Mouse (Mus musculus): ENCODE measurements around the gene Pdgfb. TPM values are rescaled to one million over a fixed set of nuclear protein-coding genes. Genes with fewer than 3 reads are reported as not detected.

The Pdgfb gene
- polyA plus RNA-seq, 1 experiment from 2014 or later: 4.7 TPM

DNA sequence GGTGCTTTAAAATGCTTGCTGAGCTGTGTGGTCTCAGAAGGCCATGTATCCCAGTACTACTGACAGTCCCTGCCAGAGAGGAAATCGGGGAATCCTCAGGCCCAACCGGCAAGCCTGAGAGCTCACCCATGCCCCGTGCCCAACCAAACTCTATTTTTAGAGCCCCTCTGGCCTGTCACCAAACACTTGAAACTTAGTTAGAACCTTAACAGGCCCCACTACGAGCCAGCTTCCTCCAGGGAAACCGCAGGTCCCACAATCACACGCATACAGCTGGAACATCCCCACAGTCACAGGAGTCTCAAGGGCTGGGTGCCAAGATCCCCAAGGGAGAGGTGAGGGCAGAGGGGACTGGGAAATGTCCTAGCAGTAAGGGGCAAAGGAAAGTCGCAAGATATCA is 8.6 kb downstream of the Pdgfb start:
- Histone ChIP-seq H3K9ac (replicated peaks; ENCODE audit: low read length) (no peak overlapping the region), H3K27ac (replicated peaks; ENCODE audit: low read depth, low read length) (no peak overlapping the region), H3K9me3 (ENCODE audit: control insufficient read depth, low read length) (no peaks in the 10 kb centered on the region), H3K4me1 (ENCODE audit: control insufficient read depth, insufficient read depth, low read length) (peaks cover 10% of the 10 kb centered on the region), H3K4me3 (replicated peaks; ENCODE audit: low read depth, low read length) (no peak overlapping the region), H3K4me2 (ENCODE audit: low read length) (no peak overlapping the region), H3K27me3 (ENCODE audit: control insufficient read depth, insufficient read depth, low read length) (0 out of 2 replicates have a peak, but pooled peaks cover 3% of the 10 kb centered on the region), H3K36me3 (ENCODE audit: control insufficient read depth, insufficient read depth, low read length) (no peaks in the 10 kb centered on the region)
- DNase-seq (no peak), ATAC-seq (ENCODE audit: low FRiP score, low TSS enrichment) (no peak)
- 88% methylated on average over 7 of the region's 7 CpGs for WGBS

GRCm38 (mm10) chr15:80005436-80005835 is 9.3 kb downstream of the Pdgfb start:
- no peak overlapping the region; the same call in 1 of the 2 replicates for H3K9ac ChIP-seq (replicated peaks; ENCODE audit: low read length)
- no peak overlapping the region for H3K4me3 ChIP-seq (replicated peaks; ENCODE audit: low read depth, low read length)
- no peak for DNase-seq
- H3K9me3 ChIP-seq (ENCODE audit: control insufficient read depth, low read length): no peaks in the 10 kb centered on the region
- no peaks in the 10 kb centered on the region for H3K27me3 ChIP-seq (ENCODE audit: control insufficient read depth, insufficient read depth, low read length)
- no peak overlapping the region for H3K4me2 ChIP-seq (ENCODE audit: low read length)
- ATAC-seq (ENCODE audit: low FRiP score, low TSS enrichment): no peak
- 83% methylated on average over 10 of the region's 10 CpGs for WGBS
- no peaks in the 10 kb centered on the region for H3K36me3 ChIP-seq (ENCODE audit: control insufficient read depth, insufficient read depth, low read length)
- no peak overlapping the region for H3K27ac ChIP-seq (replicated peaks; ENCODE audit: low read depth, low read length)
- H3K4me1 ChIP-seq (ENCODE audit: control insufficient read depth, insufficient read depth, low read length): peaks cover 10% of the 10 kb centered on the region

DNA sequence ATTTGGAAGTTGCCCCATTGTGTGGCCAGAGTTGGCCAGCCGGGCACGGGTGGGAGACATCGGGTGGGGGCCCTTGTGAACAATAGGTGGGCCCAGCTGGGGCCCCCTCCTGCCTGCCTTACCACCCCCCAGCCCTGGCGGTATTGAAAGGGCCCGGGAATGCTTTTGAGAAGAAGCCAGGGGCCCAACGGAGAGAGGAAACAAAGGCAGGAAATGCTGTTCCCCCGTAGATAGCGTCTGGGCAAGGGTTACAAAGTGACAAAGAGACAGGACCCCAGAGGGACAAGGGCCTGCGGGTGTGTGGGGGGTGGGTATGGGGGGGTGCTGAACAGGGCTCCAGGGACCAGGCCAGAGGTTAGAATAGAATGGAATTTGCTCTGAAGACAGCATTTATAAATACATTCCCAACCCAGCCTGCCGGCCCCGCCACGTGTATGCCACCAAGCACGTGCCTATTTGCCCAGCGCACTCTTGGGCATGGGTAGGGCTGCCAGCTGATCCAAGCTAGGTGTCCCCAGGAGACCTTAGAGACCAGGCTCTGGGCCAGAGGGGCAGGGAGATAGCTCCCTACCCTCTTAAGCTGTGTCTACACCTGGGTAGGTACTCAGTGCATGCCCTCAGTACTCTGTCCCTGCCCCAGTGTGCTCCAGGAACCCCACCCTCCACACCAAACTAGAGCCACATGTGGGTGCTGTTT is 10.0 kb downstream of the Pdgfb start:
- Histone ChIP-seq H3K27me3 (ENCODE audit: control insufficient read depth, insufficient read depth, low read length) (no peaks in the 10 kb centered on the region), H3K4me2 (ENCODE audit: low read length) (no peak overlapping the region), H3K9me3 (ENCODE audit: control insufficient read depth, low read length) (no peaks in the 10 kb centered on the region), H3K9ac (replicated peaks; ENCODE audit: low read length) (no peak overlapping the region; the same call in 1 of the 2 replicates), H3K27ac (replicated peaks; ENCODE audit: low read depth, low read length) (no peak overlapping the region; the same call in 1 of the 2 replicates), H3K4me1 (ENCODE audit: control insufficient read depth, insufficient read depth, low read length) (peaks cover 10% of the 10 kb centered on the region), H3K4me3 (replicated peaks; ENCODE audit: low read depth, low read length) (no peak overlapping the region), H3K36me3 (ENCODE audit: control insufficient read depth, insufficient read depth, low read length) (no peaks in the 10 kb centered on the region)
- whole genome bisulfite sequencing: 15% methylated on average over 14 of the region's 14 CpGs
- DNase-seq (peak; percentile 22), ATAC-seq (ENCODE audit: low FRiP score, low TSS enrichment) (no peak)

GRCm38 (mm10) chr15:80003581-80003980 is 11.2 kb downstream of the Pdgfb start:
- Histone ChIP-seq H3K4me1 (ENCODE audit: control insufficient read depth, insufficient read depth, low read length) (peaks cover 10% of the 10 kb centered on the region), H3K9me3 (ENCODE audit: control insufficient read depth, low read length) (no peaks in the 10 kb centered on the region), H3K4me3 (replicated peaks; ENCODE audit: low read depth, low read length) (no peak overlapping the region), H3K27me3 (ENCODE audit: control insufficient read depth, insufficient read depth, low read length) (no peaks in the 10 kb centered on the region), H3K27ac (replicated peaks; ENCODE audit: low read depth, low read length) (no peak overlapping the region), H3K4me2 (ENCODE audit: low read length) (no peak overlapping the region), H3K36me3 (ENCODE audit: control insufficient read depth, insufficient read depth, low read length) (no peaks in the 10 kb centered on the region), H3K9ac (replicated peaks; ENCODE audit: low read length) (no peak overlapping the region)
- DNase-seq: no peak
- 66% methylated on average over 2 of the region's 2 CpGs for WGBS
- ATAC-seq (ENCODE audit: low FRiP score, low TSS enrichment): no peak

GRCm38 (mm10) chr15:80001601-80002000 is 13.2 kb downstream of the Pdgfb start:
- no peak for DNase-seq
- no peak overlapping the region for H3K9ac ChIP-seq (replicated peaks; ENCODE audit: low read length)
- 94% methylated on average over 23 of the region's 23 CpGs for WGBS
- no peaks in the 10 kb centered on the region for H3K36me3 ChIP-seq (ENCODE audit: control insufficient read depth, insufficient read depth, low read length)
- no peak overlapping the region for H3K4me3 ChIP-seq (replicated peaks; ENCODE audit: low read depth, low read length)
- H3K27me3 ChIP-seq (ENCODE audit: control insufficient read depth, insufficient read depth, low read length): no peaks in the 10 kb centered on the region
- H3K9me3 ChIP-seq (ENCODE audit: control insufficient read depth, low read length): no peaks in the 10 kb centered on the region
- H3K4me1 ChIP-seq (ENCODE audit: control insufficient read depth, insufficient read depth, low read length): peaks cover 10% of the 10 kb centered on the region
- no peak overlapping the region for H3K4me2 ChIP-seq (ENCODE audit: low read length)
- no peak overlapping the region for H3K27ac ChIP-seq (replicated peaks; ENCODE audit: low read depth, low read length)
- ATAC-seq (ENCODE audit: low FRiP score, low TSS enrichment): no peak

GRCm38 (mm10) chr15:80000694-80001093 is 14.1 kb downstream of the Pdgfb start:
- H3K4me1 ChIP-seq (ENCODE audit: control insufficient read depth, insufficient read depth, low read length): peaks cover 10% of the 10 kb centered on the region
- no peak overlapping the region for H3K4me2 ChIP-seq (ENCODE audit: low read length)
- H3K27ac ChIP-seq (replicated peaks; ENCODE audit: low read depth, low read length): no peak overlapping the region

GRCm38 (mm10) chr15:79997988-79998387 is 16.8 kb downstream of the Pdgfb start:
- H3K27ac ChIP-seq (replicated peaks; ENCODE audit: low read depth, low read length): no peak overlapping the region
- no peak overlapping the region for H3K4me2 ChIP-seq (ENCODE audit: low read length)
- H3K9ac ChIP-seq (replicated peaks; ENCODE audit: low read length): no peak overlapping the region
- H3K9me3 ChIP-seq (ENCODE audit: control insufficient read depth, low read length): no peaks in the 10 kb centered on the region
- H3K4me1 ChIP-seq (ENCODE audit: control insufficient read depth, insufficient read depth, low read length): no peaks in the 10 kb centered on the region
- 58% methylated on average over 3 of the region's 3 CpGs for WGBS
- DNase-seq: no peak
- no peak for ATAC-seq (ENCODE audit: low FRiP score, low TSS enrichment)
- H3K27me3 ChIP-seq (ENCODE audit: control insufficient read depth, insufficient read depth, low read length): no peaks in the 10 kb centered on the region
- H3K36me3 ChIP-seq (ENCODE audit: control insufficient read depth, insufficient read depth, low read length): no peaks in the 10 kb centered on the region
- no peak overlapping the region for H3K4me3 ChIP-seq (replicated peaks; ENCODE audit: low read depth, low read length)

More at GRCm38 (mm10) chr15:80000694-80001093, 14.1 kb downstream of the Pdgfb start:
- 57% methylated on average over 8 of the region's 8 CpGs for WGBS
- H3K9me3 ChIP-seq (ENCODE audit: control insufficient read depth, low read length): no peaks in the 10 kb centered on the region
- H3K36me3 ChIP-seq (ENCODE audit: control insufficient read depth, insufficient read depth, low read length): no peaks in the 10 kb centered on the region
- DNase-seq: no peak
- H3K4me3 ChIP-seq (replicated peaks; ENCODE audit: low read depth, low read length): no peak overlapping the region
- no peaks in the 10 kb centered on the region for H3K27me3 ChIP-seq (ENCODE audit: control insufficient read depth, insufficient read depth, low read length)
- H3K9ac ChIP-seq (replicated peaks; ENCODE audit: low read length): no peak overlapping the region
- no peak for ATAC-seq (ENCODE audit: low FRiP score, low TSS enrichment)

DNA sequence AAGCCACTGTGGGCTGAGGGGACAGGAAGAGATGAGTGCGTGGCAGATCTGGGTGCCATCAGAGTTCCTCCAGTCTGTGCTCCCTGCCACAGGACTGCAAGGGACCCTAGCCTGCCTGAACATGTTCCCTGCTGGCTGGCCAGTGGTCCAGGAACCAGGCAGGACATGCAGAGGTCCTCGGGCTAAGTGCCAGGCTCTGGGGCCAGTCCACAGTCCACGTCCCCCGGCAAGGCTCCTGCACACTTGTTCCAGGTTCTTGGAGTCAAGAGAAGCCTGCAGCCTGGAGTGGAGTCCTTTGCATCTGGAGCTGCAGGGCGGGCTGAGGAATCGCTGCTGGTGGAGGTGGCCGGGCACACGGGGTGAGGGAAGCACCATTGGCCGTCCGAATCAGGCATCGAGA is 18.0 kb downstream of the Pdgfb start:
- no peak overlapping the region for H3K4me3 ChIP-seq (replicated peaks; ENCODE audit: low read depth, low read length)
- no peaks in the 10 kb centered on the region for H3K4me1 ChIP-seq (ENCODE audit: control insufficient read depth, insufficient read depth, low read length)
- ATAC-seq (ENCODE audit: low FRiP score, low TSS enrichment): no peak
- no peak for DNase-seq
- H3K9me3 ChIP-seq (ENCODE audit: control insufficient read depth, low read length): no peaks in the 10 kb centered on the region
- no peak overlapping the region for H3K9ac ChIP-seq (replicated peaks; ENCODE audit: low read length)
- H3K36me3 ChIP-seq (ENCODE audit: control insufficient read depth, insufficient read depth, low read length): no peaks in the 10 kb centered on the region
- H3K27me3 ChIP-seq (ENCODE audit: control insufficient read depth, insufficient read depth, low read length): no peaks in the 10 kb centered on the region
- 94% methylated on average over 11 of the region's 11 CpGs for WGBS
- H3K27ac ChIP-seq (replicated peaks; ENCODE audit: low read depth, low read length): no peak overlapping the region
- H3K4me2 ChIP-seq (ENCODE audit: low read length): no peak overlapping the region

- no peak overlapping the region for H3K4me3 ChIP-seq (replicated peaks; ENCODE audit: low read depth, low read length)
- DNase-seq (no peak), ATAC-seq (ENCODE audit: low FRiP score, low TSS enrichment) (no peak)
- H3K4me2 ChIP-seq (ENCODE audit: low read length): no peak overlapping the region
- no peaks in the 10 kb centered on the region for H3K4me1 ChIP-seq (ENCODE audit: control insufficient read depth, insufficient read depth, low read length)
- no peaks in the 10 kb centered on the region for H3K36me3 ChIP-seq (ENCODE audit: control insufficient read depth, insufficient read depth, low read length)
- no peak overlapping the region for H3K9ac ChIP-seq (replicated peaks; ENCODE audit: low read length)
- H3K27me3 ChIP-seq (ENCODE audit: control insufficient read depth, insufficient read depth, low read length): no peaks in the 10 kb centered on the region
- WGBS: 94% methylated on average over 7 of the region's 7 CpGs
- no peak overlapping the region for H3K27ac ChIP-seq (replicated peaks; ENCODE audit: low read depth, low read length)
- H3K9me3 ChIP-seq (ENCODE audit: control insufficient read depth, low read length): no peaks in the 10 kb centered on the region
Observed at GRCm38 (mm10) chr15:79995552-79995951, 19.2 kb downstream of the Pdgfb start.

All from midbrain, embryonic 14.5 days (tissue).